Mouse (Mus musculus) stomach, embryonic 15.5 days (tissue): ENCODE data around the gene Pdlim5. TPM values are rescaled to one million over a fixed set of nuclear protein-coding genes. Genes with fewer than 3 reads are reported as not detected.

Source experiments
- ATAC-seq: fragments of 200-750 bp; cut with Nextera tagmentation; 2 replicates; pipeline ENCODE4 v1.8.0; 2017; ENCODE audit warnings: low read depth, moderate number of reproducible peaks, moderate TSS enrichment; ENCODE audit not compliant: insufficient read depth, low FRiP score
- H3K27ac ChIP-seq: fragments of 300-500 bp; sonication (generic); 2 replicates; pipeline ENCODE4 v1.5.1; 2015; ENCODE audit warnings: mild to moderate bottlenecking, inconsistent platforms
- H3K27me3 ChIP-seq: fragments of 300-500 bp; sonication (generic); replicated peaks from 2 replicates; pipeline ENCODE4 v1.6.1; 2015; ENCODE audit warnings: inconsistent platforms
- H3K36me3 ChIP-seq: fragments of 300-500 bp; sonication (generic); 2 replicates; pipeline ENCODE4 v1.6.1; 2015; ENCODE audit warnings: inconsistent platforms
- H3K4me1 ChIP-seq: fragments of 300-500 bp; sonication (generic); 2 replicates; pipeline ENCODE4 v1.6.1; 2015; ENCODE audit warnings: inconsistent platforms
- H3K4me2 ChIP-seq: fragments of 300-500 bp; sonication (generic); 2 replicates; pipeline ENCODE4 v1.6.1; 2015; ENCODE audit warnings: mild to moderate bottlenecking, inconsistent platforms
- H3K4me3 ChIP-seq: fragments of 300-500 bp; sonication (generic); replicated peaks from 2 replicates; pipeline ENCODE4 v1.5.1; 2015; ENCODE audit warnings: inconsistent platforms
- H3K9ac ChIP-seq: fragments of 300-500 bp; sonication (generic); 2 replicates; pipeline ENCODE4 v1.6.1; 2015; ENCODE audit warnings: inconsistent platforms
- H3K9me3 ChIP-seq: fragments of 300-500 bp; sonication (generic); 2 replicates; pipeline ENCODE4 v1.6.1; 2016; ENCODE audit warnings: inconsistent platforms
- WGBS: fragments of 180-500 bp; shearing (Covaris S2); methylation state at CpG from one replicate; pipeline ENCODE4 v1.1.7; 2015; 5-methylcytosine and 5-hydroxymethylcytosine counted together
- polyA plus RNA-seq: library from polyadenylated mRNA; unstranded; fragments of >200 nt; fragmentation: Nextera tagmentation; extraction: Ambion mirVana; gene quantifications from 2 replicates; pipeline ENCODE4 v1.2.1, GENCODE M21; 2015

The Pdlim5 gene
- polyA plus RNA-seq, 1 experiment from 2014 or later, result 35.9 TPM

DNA sequence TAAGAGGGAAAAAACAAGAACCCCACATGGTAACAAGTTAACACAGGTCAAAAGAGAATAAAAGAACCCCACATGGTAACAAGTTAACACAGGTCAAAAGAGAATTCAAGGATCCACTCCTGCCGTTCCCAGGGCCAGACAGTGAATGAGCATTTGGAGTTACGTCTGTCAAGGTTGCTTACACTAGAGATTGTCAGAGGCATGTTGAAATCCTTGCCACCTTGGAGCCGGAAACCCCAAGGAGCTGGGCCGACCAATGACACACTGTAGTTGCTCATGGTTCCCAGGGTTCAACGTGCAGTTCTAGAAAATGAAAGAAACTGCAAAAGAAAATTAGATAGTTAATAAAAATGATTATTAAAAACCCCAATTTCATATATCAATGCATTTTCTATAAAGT, 4.0 kb downstream of the Pdlim5 start:
- H3K4me1 ChIP-seq, result no peaks in the 10 kb centered on the region
- no peak overlapping the region for H3K9ac ChIP-seq
- no peaks in the 10 kb centered on the region for H3K36me3 ChIP-seq
- no peak overlapping the region for H3K4me2 ChIP-seq
- H3K9me3 ChIP-seq, result no peaks in the 10 kb centered on the region
- no peaks in the 10 kb centered on the region for H3K27me3 ChIP-seq
- no peak overlapping the region for H3K4me3 ChIP-seq
- no peak overlapping the region for H3K27ac ChIP-seq
- no peak for ATAC-seq
- WGBS, result 71% methylated on average over 5 of the region's 5 CpGs

DNA sequence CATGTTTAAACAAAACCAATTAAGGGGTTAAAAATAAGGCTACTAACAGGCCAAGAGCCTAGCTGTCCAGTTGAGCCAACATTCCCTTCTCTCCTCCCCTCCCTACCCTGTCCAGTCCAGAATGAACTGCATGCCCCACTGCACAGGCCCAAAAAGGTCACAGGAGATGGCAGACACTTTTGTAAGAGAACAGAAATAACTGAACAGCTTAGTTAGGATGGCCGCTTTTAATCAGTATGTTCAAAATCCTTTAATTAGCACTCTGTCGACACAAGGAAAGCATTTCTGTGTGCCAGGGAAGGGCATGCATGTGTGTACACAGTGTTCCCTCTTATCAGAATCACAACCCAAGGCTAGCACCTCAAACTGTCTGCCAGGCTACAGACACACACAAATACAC, 5.2 kb downstream of the Pdlim5 start:
- no peaks in the 10 kb centered on the region for H3K4me1 ChIP-seq
- no peaks in the 10 kb centered on the region for H3K9me3 ChIP-seq
- no peak overlapping the region for H3K4me2 ChIP-seq
- no peak overlapping the region for H3K9ac ChIP-seq
- H3K36me3 ChIP-seq, result no peaks in the 10 kb centered on the region
- H3K27me3 ChIP-seq, result no peaks in the 10 kb centered on the region
- no peak overlapping the region for H3K4me3 ChIP-seq
- H3K27ac ChIP-seq, result no peak overlapping the region
- no peak for ATAC-seq
- 71% methylated on average over 2 of the region's 2 CpGs for WGBS

DNA sequence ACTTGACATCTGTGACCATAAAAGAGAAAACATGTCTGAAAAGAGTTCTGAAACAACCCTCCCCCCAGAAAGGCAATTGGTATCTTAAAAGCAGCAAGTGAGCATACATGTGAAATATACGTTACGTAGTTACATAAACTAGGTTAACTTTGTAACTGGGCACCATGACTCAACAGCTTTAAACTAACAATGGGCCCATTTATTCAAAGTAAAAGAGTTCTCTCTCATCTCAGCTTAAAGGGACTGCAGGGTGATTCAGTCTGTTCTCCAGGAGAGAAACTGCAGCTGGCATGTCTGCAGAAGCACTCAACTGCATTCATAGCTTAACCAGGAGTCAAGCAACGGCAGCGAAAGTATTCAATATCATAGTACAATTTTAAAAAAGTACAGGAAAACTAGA, 7.3 kb downstream of the Pdlim5 start:
- Histone ChIP-seq H3K27me3 (no peaks in the 10 kb centered on the region), H3K36me3 (no peaks in the 10 kb centered on the region), H3K4me1 (no peaks in the 10 kb centered on the region), H3K27ac (no peak overlapping the region), H3K4me2 (no peak overlapping the region), H3K9me3 (no peaks in the 10 kb centered on the region), H3K4me3 (no peak overlapping the region), H3K9ac (no peak overlapping the region)
- 57% methylated on average over 4 of the region's 4 CpGs for WGBS
- ATAC-seq, result no peak

DNA sequence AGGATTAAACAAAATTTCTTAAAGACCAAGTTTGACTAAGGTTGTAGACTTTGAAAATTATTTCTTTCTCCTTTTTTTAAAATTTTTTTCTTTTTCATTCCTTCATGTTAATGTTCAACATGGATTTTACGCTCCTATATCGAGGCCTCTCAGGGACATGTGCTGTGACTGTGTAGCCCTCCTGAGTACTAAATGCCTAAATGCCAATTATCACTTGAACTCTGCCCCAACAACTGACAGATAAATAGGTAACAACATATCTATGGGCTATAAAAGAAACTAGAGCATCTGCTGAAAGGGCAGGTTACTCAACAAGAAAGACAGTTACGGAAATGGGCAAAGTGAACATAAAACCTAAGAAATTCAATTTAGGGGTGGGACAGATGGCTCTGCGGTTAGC, 9.0 kb downstream of the Pdlim5 start:
- Histone ChIP-seq H3K27ac (no peak overlapping the region), H3K4me2 (no peak overlapping the region), H3K36me3 (no peaks in the 10 kb centered on the region), H3K9ac (no peak overlapping the region), H3K4me1 (no peaks in the 10 kb centered on the region), H3K4me3 (no peak overlapping the region), H3K27me3 (no peaks in the 10 kb centered on the region), H3K9me3 (no peaks in the 10 kb centered on the region)
- no peak for ATAC-seq
- 88% methylated on average over 4 of the region's 4 CpGs for WGBS

DNA sequence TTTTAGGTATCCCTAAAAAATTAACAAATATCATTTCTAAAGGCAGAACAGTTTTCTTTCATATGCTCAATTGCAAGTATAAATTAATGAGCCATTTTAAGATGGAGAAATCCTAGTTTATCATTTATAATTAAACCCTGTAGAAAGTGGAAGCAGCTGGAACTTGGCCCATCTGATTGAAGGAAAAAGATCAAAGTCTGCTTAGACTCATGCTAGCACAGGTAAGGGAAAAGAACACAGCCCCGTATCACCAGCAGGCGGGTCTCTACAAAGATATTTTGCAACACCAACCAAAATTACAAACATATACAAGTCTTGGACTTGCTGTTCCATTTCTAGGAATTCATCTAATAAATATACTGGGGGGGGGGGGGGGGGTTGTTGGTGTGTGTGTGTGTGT, 9.8 kb downstream of the Pdlim5 start:
- Histone ChIP-seq H3K27me3 (no peaks in the 10 kb centered on the region), H3K9me3 (no peaks in the 10 kb centered on the region), H3K4me1 (no peaks in the 10 kb centered on the region), H3K9ac (no peak overlapping the region), H3K27ac (no peak overlapping the region), H3K4me3 (no peak overlapping the region), H3K4me2 (no peak overlapping the region), H3K36me3 (no peaks in the 10 kb centered on the region)
- ATAC-seq, result no peak
- WGBS, result 84% methylated on average over 2 of the region's 2 CpGs

DNA sequence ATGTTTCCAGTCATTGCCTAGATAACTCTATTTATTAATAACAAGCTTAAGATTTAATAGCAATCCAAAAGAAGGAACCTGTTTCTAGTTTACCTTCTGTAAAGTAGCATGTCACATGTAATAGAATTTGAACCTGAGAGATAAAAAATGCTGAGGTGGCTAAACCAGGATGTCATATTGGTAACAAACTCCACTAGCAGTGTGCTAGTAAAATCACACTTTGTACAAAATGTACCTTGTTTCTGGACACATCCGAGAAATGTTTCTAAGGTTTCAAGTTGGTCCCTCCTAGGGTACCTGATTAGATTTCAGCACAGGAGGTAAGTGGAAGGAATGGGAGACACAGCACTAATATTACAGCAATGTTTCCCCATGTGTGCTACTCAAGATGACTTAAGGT, 18.9 kb downstream of the Pdlim5 start:
- H3K4me3 ChIP-seq, result no peak overlapping the region
- H3K27me3 ChIP-seq, result no peaks in the 10 kb centered on the region
- no peak overlapping the region for H3K4me2 ChIP-seq
- H3K9me3 ChIP-seq, result no peaks in the 10 kb centered on the region
- 0 out of 2 replicates have a peak, but pooled peaks cover 3% of the 10 kb centered on the region for H3K36me3 ChIP-seq
- ATAC-seq, result no peak
- 81% methylated on average over 1 of the region's 1 CpGs for WGBS
- no peak overlapping the region for H3K27ac ChIP-seq
- H3K9ac ChIP-seq, result no peak overlapping the region
- no peaks in the 10 kb centered on the region for H3K4me1 ChIP-seq

DNA sequence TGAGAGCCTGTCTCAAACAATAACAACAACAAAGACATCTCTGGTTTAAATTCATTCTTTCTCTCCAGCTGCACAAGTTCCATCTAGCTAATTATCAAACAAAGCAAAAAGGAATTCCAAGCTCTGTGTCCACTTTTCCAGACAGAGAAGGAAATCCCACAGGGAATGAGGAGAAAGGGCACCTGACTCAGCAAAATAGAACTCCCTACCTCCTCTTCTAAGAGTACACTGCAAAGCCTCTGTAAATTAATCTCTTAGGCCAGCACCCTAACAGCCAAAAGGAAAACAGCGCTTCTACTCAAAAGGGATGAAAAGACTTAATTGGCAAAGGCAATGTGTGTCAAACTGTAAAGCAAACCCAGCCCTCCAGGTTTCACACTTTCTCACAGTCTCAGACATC, 20.4 kb downstream of the Pdlim5 start:
- Histone ChIP-seq H3K4me1 (no peaks in the 10 kb centered on the region), H3K9me3 (no peaks in the 10 kb centered on the region), H3K4me3 (no peak overlapping the region), H3K4me2 (no peak overlapping the region), H3K9ac (no peak overlapping the region), H3K27me3 (no peaks in the 10 kb centered on the region), H3K27ac (no peak overlapping the region), H3K36me3 (0 out of 2 replicates have a peak, but pooled peaks cover 3% of the 10 kb centered on the region)
- ATAC-seq, result no peak
- 56% methylated on average over 1 of the region's 1 CpGs for WGBS

DNA sequence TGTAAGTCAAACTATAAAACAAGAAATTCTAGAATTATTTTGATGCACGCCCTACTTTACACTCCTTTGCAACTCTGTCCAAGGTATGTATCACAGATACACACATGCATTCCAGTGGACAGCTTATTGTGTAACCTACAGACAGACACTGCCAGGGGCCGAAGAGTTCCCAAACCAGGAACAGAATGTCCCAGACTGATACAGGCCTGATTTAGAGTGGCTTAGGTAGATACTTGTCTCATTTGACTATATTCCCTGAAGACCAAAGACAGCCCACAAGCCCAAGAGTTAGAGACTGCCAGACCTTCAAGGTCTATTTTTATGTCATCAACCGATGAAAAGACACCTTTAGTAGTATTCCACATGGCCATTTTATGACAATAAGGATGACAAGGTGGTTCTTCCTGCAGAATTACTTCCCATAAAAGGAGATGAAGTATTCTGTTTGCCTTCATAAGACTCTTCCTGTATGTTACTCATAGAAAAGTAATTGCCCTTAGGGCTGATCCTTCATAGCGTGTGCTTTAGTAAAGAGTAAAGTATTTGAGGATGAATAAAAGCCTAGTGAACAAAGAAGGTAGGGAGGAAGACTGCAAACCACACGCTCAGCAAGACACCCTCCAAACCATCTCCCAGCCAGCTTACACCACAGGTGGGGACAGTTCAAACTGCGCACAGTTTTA, 22.9 kb downstream of the Pdlim5 start:
- 92% methylated on average over 6 of the region's 6 CpGs for whole genome bisulfite sequencing
- no peak for ATAC-seq
- Histone ChIP-seq H3K36me3 (0 out of 2 replicates have a peak, but pooled peaks cover 3% of the 10 kb centered on the region), H3K4me3 (no peak overlapping the region), H3K4me1 (no peaks in the 10 kb centered on the region), H3K4me2 (no peak overlapping the region), H3K27me3 (no peaks in the 10 kb centered on the region), H3K9ac (no peak overlapping the region), H3K9me3 (no peaks in the 10 kb centered on the region), H3K27ac (no peak overlapping the region)

DNA sequence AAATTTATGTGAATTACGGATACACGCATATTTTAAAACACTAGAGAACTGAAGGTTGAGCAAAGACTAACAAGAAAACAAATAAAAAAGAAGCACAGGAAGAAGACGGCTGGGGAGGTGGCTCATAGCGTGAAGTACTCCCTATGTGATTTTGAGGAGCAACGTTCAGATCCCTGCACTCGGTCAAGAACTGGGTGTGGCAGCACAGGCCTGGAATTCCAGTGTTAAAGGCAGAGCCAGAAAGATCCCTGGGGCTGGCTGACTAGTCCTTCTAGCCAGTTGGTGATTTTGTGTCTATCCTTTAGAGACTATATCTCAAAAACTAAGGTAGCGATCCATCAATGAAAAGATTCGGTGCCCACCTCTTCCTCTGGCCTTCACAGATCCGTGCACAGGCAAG, 27.1 kb downstream of the Pdlim5 start:
- Histone ChIP-seq H3K4me3 (no peak overlapping the region), H3K27me3 (no peaks in the 10 kb centered on the region), H3K27ac (no peak overlapping the region), H3K4me1 (no peaks in the 10 kb centered on the region), H3K4me2 (no peak overlapping the region), H3K9me3 (no peaks in the 10 kb centered on the region), H3K36me3 (0 out of 2 replicates have a peak, but pooled peaks cover 3% of the 10 kb centered on the region), H3K9ac (no peak overlapping the region)
- no peak for ATAC-seq
- WGBS, result 73% methylated on average over 9 of the region's 9 CpGs

DNA sequence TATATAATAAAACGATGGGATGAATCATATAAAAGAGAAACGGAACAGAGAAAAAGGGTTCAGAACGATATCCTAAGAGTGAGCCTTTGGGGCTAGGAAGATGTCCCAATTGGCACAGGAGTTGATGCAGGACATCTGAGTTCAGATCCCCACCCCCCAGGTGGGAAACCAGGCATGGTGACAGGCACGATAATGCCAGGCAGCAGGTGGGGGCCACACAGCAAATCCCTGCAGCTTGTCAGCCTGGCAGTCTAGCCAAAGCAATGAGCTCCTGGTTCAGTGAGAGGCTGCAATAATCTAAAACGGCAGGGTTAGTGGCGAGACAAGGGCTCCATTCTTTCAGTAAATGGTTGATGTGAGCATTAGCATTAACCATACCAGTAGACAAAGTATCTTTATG, 33.4 kb downstream of the Pdlim5 start:
- Histone ChIP-seq H3K36me3 (no peaks in the 10 kb centered on the region), H3K9me3 (no peaks in the 10 kb centered on the region), H3K27me3 (no peaks in the 10 kb centered on the region), H3K4me3 (no peak overlapping the region), H3K9ac (no peak overlapping the region), H3K4me2 (no peak overlapping the region), H3K27ac (no peak overlapping the region), H3K4me1 (no peaks in the 10 kb centered on the region)
- ATAC-seq, result no peak
- 78% methylated on average over 6 of the region's 6 CpGs for WGBS

DNA sequence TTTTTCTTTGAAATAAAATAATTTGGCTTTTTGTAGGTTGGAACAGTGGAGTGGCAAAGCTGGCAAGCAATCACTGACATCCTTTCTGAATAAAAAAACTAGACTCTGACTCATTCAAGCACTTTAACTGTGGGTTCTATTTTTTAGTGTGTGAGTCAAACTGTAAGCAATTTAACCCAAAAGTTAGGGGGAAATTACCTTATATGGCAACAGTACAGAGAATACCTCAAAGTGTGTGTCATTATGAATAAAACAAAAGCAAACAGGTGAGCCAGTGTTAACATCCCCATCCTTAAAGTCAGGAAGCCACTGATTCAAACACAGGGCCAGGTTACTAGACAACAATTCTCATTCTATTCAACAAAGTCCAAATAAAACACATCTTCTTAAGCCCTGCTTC, 36.5 kb downstream of the Pdlim5 start:
- no peak overlapping the region for H3K4me2 ChIP-seq
- no peak overlapping the region for H3K4me3 ChIP-seq
- H3K9ac ChIP-seq, result no peak overlapping the region
- no peaks in the 10 kb centered on the region for H3K27me3 ChIP-seq
- no peak overlapping the region for H3K27ac ChIP-seq
- no peaks in the 10 kb centered on the region for H3K36me3 ChIP-seq
- H3K9me3 ChIP-seq, result no peaks in the 10 kb centered on the region
- H3K4me1 ChIP-seq, result no peaks in the 10 kb centered on the region
- ATAC-seq, result no peak

DNA sequence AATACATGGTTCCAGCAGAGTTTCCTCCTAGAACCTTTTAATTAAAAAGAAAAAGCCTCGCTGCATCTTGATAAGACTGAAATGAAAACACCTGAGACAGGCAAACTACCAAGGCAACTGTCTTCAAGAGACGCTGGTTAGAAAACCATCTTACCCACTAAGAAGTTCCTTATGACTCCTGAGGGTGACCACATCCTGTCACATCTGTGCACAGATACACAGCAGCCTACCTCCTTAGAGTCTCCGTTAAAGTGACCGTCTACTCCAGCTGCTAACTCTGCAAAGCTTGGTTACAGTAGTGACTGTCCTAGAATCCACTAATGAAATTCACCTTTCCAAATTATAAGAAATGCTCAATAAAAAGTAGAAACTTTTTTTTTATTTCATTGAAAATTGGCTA, 38.8 kb downstream of the Pdlim5 start:
- no peaks in the 10 kb centered on the region for H3K27me3 ChIP-seq
- no peaks in the 10 kb centered on the region for H3K9me3 ChIP-seq
- H3K36me3 ChIP-seq, result no peaks in the 10 kb centered on the region
- WGBS, result 79% methylated on average over 4 of the region's 4 CpGs
- ATAC-seq, result no peak
- no peak overlapping the region for H3K9ac ChIP-seq
- H3K4me2 ChIP-seq, result no peak overlapping the region
- no peak overlapping the region for H3K4me3 ChIP-seq
- no peak overlapping the region for H3K27ac ChIP-seq
- H3K4me1 ChIP-seq, result no peaks in the 10 kb centered on the region

DNA sequence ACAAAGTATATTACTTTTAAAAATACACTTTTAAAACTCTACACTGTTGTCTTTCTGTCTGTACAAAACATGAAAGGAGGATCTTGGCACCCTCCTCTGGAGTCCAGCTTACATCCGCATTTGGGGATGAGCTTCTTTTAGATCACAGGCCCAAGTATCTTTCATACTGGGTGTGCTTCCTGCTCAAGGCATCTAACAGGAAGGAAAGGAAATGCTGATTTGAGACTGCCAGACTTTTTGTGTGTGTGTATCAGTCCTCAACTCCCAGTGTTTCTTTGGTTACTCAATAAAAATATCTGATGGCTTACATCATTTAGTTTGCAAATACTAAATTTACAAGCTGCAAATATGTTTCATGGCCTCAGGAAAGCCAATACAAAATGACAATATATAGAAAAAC, 42.3 kb downstream of the Pdlim5 start:
- no peak overlapping the region for H3K4me3 ChIP-seq
- H3K9me3 ChIP-seq, result no peaks in the 10 kb centered on the region
- no peak for ATAC-seq
- 78% methylated on average over 1 of the region's 1 CpGs for WGBS
- no peaks in the 10 kb centered on the region for H3K4me1 ChIP-seq
- H3K36me3 ChIP-seq, result no peaks in the 10 kb centered on the region
- H3K9ac ChIP-seq, result no peak overlapping the region
- H3K4me2 ChIP-seq, result no peak overlapping the region
- no peaks in the 10 kb centered on the region for H3K27me3 ChIP-seq
- no peak overlapping the region for H3K27ac ChIP-seq
